Mouse (Mus musculus): ENCODE measurements around the gene Apoe.

DNA sequence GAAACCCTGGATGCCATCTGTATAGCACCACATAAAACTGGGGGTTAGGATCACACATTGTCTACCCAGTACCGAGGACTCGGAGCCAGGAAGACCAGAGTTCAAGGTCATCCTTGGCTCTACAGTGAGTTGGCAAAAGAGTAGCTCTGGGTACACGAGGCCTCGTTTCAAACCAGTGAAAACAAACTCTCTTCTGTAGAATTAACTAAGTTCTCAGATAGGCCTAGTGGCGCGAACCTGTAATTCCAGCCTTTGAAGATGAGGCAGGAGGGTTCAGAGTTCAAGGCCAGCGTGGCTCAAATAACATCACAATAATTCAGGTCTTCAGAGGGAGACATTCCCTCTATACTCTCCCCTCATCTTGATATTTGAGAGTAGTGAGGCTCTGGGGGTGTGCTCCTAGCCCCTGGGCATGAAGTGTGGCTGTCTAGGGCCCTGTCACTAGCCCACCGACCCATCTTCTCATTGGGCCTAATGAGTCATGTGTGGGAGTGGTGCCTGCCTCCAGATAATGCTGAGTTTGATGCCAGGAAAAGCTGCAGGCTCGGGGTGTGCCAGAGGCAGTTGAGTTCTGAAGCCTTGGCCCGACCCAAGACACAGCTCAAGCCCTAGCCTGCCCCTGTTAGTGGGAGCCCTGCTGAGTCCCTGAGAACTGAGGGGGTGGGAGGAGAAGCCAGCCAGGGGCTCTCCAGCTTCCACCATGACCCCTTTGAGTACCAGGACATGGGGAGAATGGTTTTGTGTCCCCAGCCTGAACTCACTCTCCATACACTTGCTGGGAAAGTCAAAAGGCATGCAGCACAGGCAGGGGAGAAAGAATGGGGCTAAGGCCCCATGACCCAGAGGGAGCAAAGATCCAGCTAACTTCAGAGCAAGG lies 4.4 kb downstream of the Apoe start:
- TF ChIP-seq CTCF (IDR thresholded peaks at IDR 0.05; ENCODE audit: low read depth, low read length) (no peak), GATA1 (IDR thresholded peaks at IDR 0.05; ENCODE audit: borderline replicate concordance, low read length) (no peak), TAL1 (conservative IDR thresholded peaks at IDR 0.05; ENCODE audit: low read depth, low read length) (no peak), GATA2 (IDR thresholded peaks at IDR 0.05; ENCODE audit: borderline replicate concordance, low read depth, low read length) (no peak), POLR2AphosphoS5 (IDR thresholded peaks at IDR 0.05; ENCODE audit: insufficient replicate concordance, low read depth, low read length) (no peak)
